ENCODE assay signal across 8 mouse cellular contexts in genomic region chr17:34950514-34951455, GRCm38 (mm10). TPM values are rescaled to one million over a fixed set of nuclear protein-coding genes. Genes with fewer than 3 reads are reported as not detected.
A peak's percentile ranks its signal among the peaks of the same experiment; 100 is the strongest.
DNase-seq lines count a peak whose midpoint lies in the region; ATAC-seq and TF ChIP-seq lines count a peak whose summit lies in the region.

No protein-coding gene starts in this region.

- no peaks in the 10 kb centered on the region for H3K9me3 ChIP-seq in kidney, embryonic 15.5 days (replicated peaks)
- no peaks in the 10 kb centered on the region for H3K9me3 ChIP-seq in intestine, embryonic 14.5 days (ENCODE audit: control insufficient read depth, low read length)
- H3K9me3 ChIP-seq in neural tube, embryonic 12.5 days, result no peaks in the 10 kb centered on the region

- H3K4me1 ChIP-seq in kidney, embryonic 15.5 days, result peaks cover 18% of the 10 kb centered on the region
- H3K4me1 ChIP-seq in cortical plate, adult 2 months (ENCODE audit: control insufficient read depth, insufficient read depth, low read length), result peaks cover 3% of the 10 kb centered on the region
- H3K4me1 ChIP-seq in intestine, embryonic 14.5 days (replicated peaks; ENCODE audit: control insufficient read depth, insufficient read depth, low read length), result peaks cover 4% of the 10 kb centered on the region; the same call in 1 of the 2 replicates
- H3K4me1 ChIP-seq in neural tube, embryonic 12.5 days, result peaks cover 9% of the 10 kb centered on the region; the same call in 1 of the 2 replicates

- H3K27ac ChIP-seq in kidney, embryonic 15.5 days, result peak overlapping the region; percentile 93
- no peak overlapping the region for H3K27ac ChIP-seq in cortical plate, adult 2 months (ENCODE audit: insufficient read depth, low read length)
- H3K27ac ChIP-seq in intestine, embryonic 14.5 days (ENCODE audit: low read depth), result peak overlapping the region; percentile 96
- H3K27ac ChIP-seq in neural tube, embryonic 12.5 days, result peak overlapping the region; percentile 75

- H3K27me3 ChIP-seq in kidney, embryonic 15.5 days, result peaks cover 8% of the 10 kb centered on the region; the same call in 1 of the 2 replicates
- H3K27me3 ChIP-seq in intestine, embryonic 14.5 days (replicated peaks; ENCODE audit: control insufficient read depth, insufficient read depth, low read length), result no peaks in the 10 kb centered on the region
- peaks cover 12% of the 10 kb centered on the region for H3K27me3 ChIP-seq in neural tube, embryonic 12.5 days (replicated peaks)

- peak overlapping the region; percentile 82 for H3K4me2 ChIP-seq in kidney, embryonic 15.5 days
- H3K4me2 ChIP-seq in intestine, embryonic 14.5 days (ENCODE audit: low read length), result peak overlapping the region; percentile 91
- peak overlapping the region; percentile 84 for H3K4me2 ChIP-seq in neural tube, embryonic 12.5 days (replicated peaks)

- peak overlapping the region; percentile 98 for H3K4me3 ChIP-seq in kidney, embryonic 15.5 days (replicated peaks)
- peak overlapping the region; percentile 97 for H3K4me3 ChIP-seq in cortical plate, adult 2 months (ENCODE audit: insufficient read depth, low read length)
- peak overlapping the region; percentile 100 for H3K4me3 ChIP-seq in intestine, embryonic 14.5 days (ENCODE audit: low read depth, low read length)
- peak overlapping the region; percentile 70 for H3K4me3 ChIP-seq in neural tube, embryonic 12.5 days

- WGBS in kidney, embryonic 15.5 days, result 17% methylated on average over 10 of the region's 10 CpGs
- WGBS in intestine, embryonic 14.5 days, result 32% methylated on average over 10 of the region's 10 CpGs
- 15% methylated on average over 10 of the region's 10 CpGs for WGBS in neural tube, embryonic 12.5 days

- H3K36me3 ChIP-seq in kidney, embryonic 15.5 days, result peaks cover 22% of the 10 kb centered on the region
- H3K36me3 ChIP-seq in intestine, embryonic 14.5 days (ENCODE audit: control insufficient read depth, insufficient read depth, low read length), result peaks cover 21% of the 10 kb centered on the region
- H3K36me3 ChIP-seq in neural tube, embryonic 12.5 days, result peaks cover 18% of the 10 kb centered on the region

- TF ChIP-seq CTCF in cortical plate, adult 2 months (IDR thresholded peaks at IDR 0.05; ENCODE audit: extremely low read depth, insufficient read depth, low read length), result no peak

- peak overlapping the region; percentile 91 for H3K9ac ChIP-seq in kidney, embryonic 15.5 days
- peak overlapping the region; percentile 100 for H3K9ac ChIP-seq in intestine, embryonic 14.5 days (ENCODE audit: low read length)
- peak overlapping the region; percentile 93 for H3K9ac ChIP-seq in neural tube, embryonic 12.5 days

- TF ChIP-seq POLR2A in cortical plate, adult 2 months (IDR thresholded peaks at IDR 0.05; ENCODE audit: extremely low read depth, insufficient read depth, low read length), result no peak

- no peak for ATAC-seq in kidney, embryonic 15.5 days (replicated peaks; ENCODE audit: low FRiP score)
- ATAC-seq in intestine, embryonic 14.5 days (replicated peaks; ENCODE audit: low FRiP score, low TSS enrichment, low read depth), result peak; percentile 43
- no peak for ATAC-seq in neural tube, embryonic 12.5 days (ENCODE audit: low FRiP score, low read depth)
- ATAC-seq in megakaryocyte progenitor cell, adult 5-6 weeks (replicated peaks; ENCODE audit: poor library complexity), result no peak

- no peak for DNase-seq in kidney, postnatal 25 days
- DNase-seq in intestine, embryonic 14.5 days (ENCODE audit: low spot score), result peak; percentile 73
- DNase-seq in right cerebral cortex, adult 2 months (ENCODE audit: low spot score in 2 of 2), result no peak
- no peak for DNase-seq in left cerebral cortex, adult 18-20 months (ENCODE audit: low spot score in 2 of 2)

RNA-seq across cellular contexts. Expression of gene Hspa1b, which starts 8.3 kb away (rescaled TPM):
- 0.49 and 0.53 TPM in 2 replicates for polyA plus RNA-seq in kidney, embryonic 15.5 days (2015; fragmentation: Nextera tagmentation; extraction: Ambion mirVana)
- 8.4 and 11.6 TPM in 2 replicates for polyA plus RNA-seq in cortical plate, adult 2 months (2012; rRNA removed)
- 0.24 and 0.46 TPM in 2 replicates for polyA plus RNA-seq in intestine, embryonic 14.5 days (2014; fragmentation: Nextera tagmentation; extraction: Ambion mirVana)
- polyA plus RNA-seq in neural tube, embryonic 12.5 days (2016; fragmentation: Nextera tagmentation; extraction: Ambion mirVana), result 0.26 TPM in 1 of 2 replicates, not detected in the other
- 19.3 and 27.4 TPM in 2 replicates for total RNA-seq in megakaryocyte progenitor cell, adult 5-6 weeks (2015)
- 22.7 and 24.4 TPM in 2 replicates for total RNA-seq in megakaryocyte progenitor cell, adult 5-6 weeks (2017)
- 10 to 100 TPM; 21.5 to 31.4 TPM for total RNA-seq in left cerebral cortex, adult 18-20 months (2021)

RNA-seq across cellular contexts. Expression of gene Gm20481, which starts 18.9 kb away (rescaled TPM):
- polyA plus RNA-seq in kidney, embryonic 15.5 days (2015; fragmentation: Nextera tagmentation; extraction: Ambion mirVana), result not detected in 2 replicates
- not detected in 2 replicates for polyA plus RNA-seq in cortical plate, adult 2 months (2012; rRNA removed)
- polyA plus RNA-seq in intestine, embryonic 14.5 days (2014; fragmentation: Nextera tagmentation; extraction: Ambion mirVana), result not detected in 2 replicates
- not detected in 2 replicates for polyA plus RNA-seq in neural tube, embryonic 12.5 days (2016; fragmentation: Nextera tagmentation; extraction: Ambion mirVana)
- total RNA-seq in megakaryocyte progenitor cell, adult 5-6 weeks (2015), result not detected in 2 replicates
- not detected in 2 replicates for total RNA-seq in megakaryocyte progenitor cell, adult 5-6 weeks (2017)
- total RNA-seq in left cerebral cortex, adult 18-20 months (2021), result under 1 TPM in 1 of 2 experiments, not detected in 1; 0.72 TPM

RNA-seq across cellular contexts. Expression of gene Neu1, which starts 19.7 kb away (rescaled TPM):
- polyA plus RNA-seq in kidney, embryonic 15.5 days (2015; fragmentation: Nextera tagmentation; extraction: Ambion mirVana), result 33.7 and 37.0 TPM in 2 replicates
- polyA plus RNA-seq in cortical plate, adult 2 months (2012; rRNA removed), result 49.4 and 50.5 TPM in 2 replicates
- polyA plus RNA-seq in intestine, embryonic 14.5 days (2014; fragmentation: Nextera tagmentation; extraction: Ambion mirVana), result 40.1 and 42.8 TPM in 2 replicates
- 24.4 and 27.3 TPM in 2 replicates for polyA plus RNA-seq in neural tube, embryonic 12.5 days (2016; fragmentation: Nextera tagmentation; extraction: Ambion mirVana)
- total RNA-seq in megakaryocyte progenitor cell, adult 5-6 weeks (2015), result 21.6 and 24.5 TPM in 2 replicates
- 28.4 and 29.8 TPM in 2 replicates for total RNA-seq in megakaryocyte progenitor cell, adult 5-6 weeks (2017)
- 10 to 100 TPM; 46.2 to 48.4 TPM for total RNA-seq in left cerebral cortex, adult 18-20 months (2021)

RNA-seq across cellular contexts. Expression of gene Hspa1a, which starts 21.2 kb away (rescaled TPM):
- 7.8 and 8.4 TPM in 2 replicates for polyA plus RNA-seq in kidney, embryonic 15.5 days (2015; fragmentation: Nextera tagmentation; extraction: Ambion mirVana)
- polyA plus RNA-seq in cortical plate, adult 2 months (2012; rRNA removed), result 12.0 and 14.0 TPM in 2 replicates
- polyA plus RNA-seq in intestine, embryonic 14.5 days (2014; fragmentation: Nextera tagmentation; extraction: Ambion mirVana), result 3.5 and 4.5 TPM in 2 replicates
- 3.1 and 3.5 TPM in 2 replicates for polyA plus RNA-seq in neural tube, embryonic 12.5 days (2016; fragmentation: Nextera tagmentation; extraction: Ambion mirVana)
- 8.4 and 14.5 TPM in 2 replicates for total RNA-seq in megakaryocyte progenitor cell, adult 5-6 weeks (2015)
- 20.8 and 29.4 TPM in 2 replicates for total RNA-seq in megakaryocyte progenitor cell, adult 5-6 weeks (2017)
- 10 to 100 TPM; 22.1 to 23.4 TPM for total RNA-seq in left cerebral cortex, adult 18-20 months (2021)

RNA-seq across cellular contexts. Expression of gene Hspa1l, which starts 21.7 kb away (rescaled TPM):
- 0.81 and 1.6 TPM in 2 replicates for polyA plus RNA-seq in kidney, embryonic 15.5 days (2015; fragmentation: Nextera tagmentation; extraction: Ambion mirVana)
- 0.50 and 0.59 TPM in 2 replicates for polyA plus RNA-seq in cortical plate, adult 2 months (2012; rRNA removed)
- 0.53 and 1.2 TPM in 2 replicates for polyA plus RNA-seq in intestine, embryonic 14.5 days (2014; fragmentation: Nextera tagmentation; extraction: Ambion mirVana)
- polyA plus RNA-seq in neural tube, embryonic 12.5 days (2016; fragmentation: Nextera tagmentation; extraction: Ambion mirVana), result 1.4 and 2.3 TPM in 2 replicates
- not detected in 2 replicates for total RNA-seq in megakaryocyte progenitor cell, adult 5-6 weeks (2015)
- not detected in 2 replicates for total RNA-seq in megakaryocyte progenitor cell, adult 5-6 weeks (2017)
- under 1 TPM; 0.44 to 0.61 TPM for total RNA-seq in left cerebral cortex, adult 18-20 months (2021)
